Mouse (Mus musculus) heart, adult 2 months (tissue): Measurements from ENCODE around the gene 4933414I15Rik.

ENCODE experiments used
- CTCF ChIP-seq: fragments of 200-600 bp; IDR thresholded peaks from 2 replicates; pipeline ENCODE4 v1.8.1; 2022; ENCODE audit warnings: antibody characterized with exemption, mild to moderate bottlenecking, moderate library complexity
- EP300 ChIP-seq: fragments of 200-500 bp; IDR thresholded peaks from 2 replicates; pipeline ENCODE4 v1.6.1; 2011; ENCODE audit warnings: low read depth, low read length, control low read depth; ENCODE audit not compliant: insufficient read depth
- POLR2A ChIP-seq: fragments of 200-500 bp; IDR thresholded peaks from 2 replicates; pipeline ENCODE4 v1.6.1; 2011; ENCODE audit warnings: mild to moderate bottlenecking, low read depth, low read length, control low read depth; ENCODE audit not compliant: insufficient read depth

DNA sequence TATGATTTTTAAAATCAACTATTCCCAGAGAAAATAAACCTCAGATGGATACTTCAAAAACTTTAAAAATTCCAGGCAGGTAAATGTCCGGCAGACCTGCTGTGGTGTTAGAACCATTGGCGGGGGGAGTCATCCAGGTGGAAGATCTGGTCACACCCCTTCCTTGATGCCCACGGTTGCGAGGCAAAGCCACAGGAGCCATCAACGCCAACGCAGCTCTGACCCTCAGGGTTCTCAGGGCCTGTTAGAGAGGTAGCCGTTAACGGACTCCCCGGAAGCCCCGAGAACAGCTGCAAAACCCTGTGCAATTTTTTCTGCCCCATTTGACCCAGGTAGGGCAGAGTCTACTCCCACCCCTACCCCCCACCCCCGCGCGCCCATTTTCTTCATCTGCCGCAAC lies at the start of gene 4933414I15Rik:
- no peak for TF ChIP-seq POLR2A
- no peak for TF ChIP-seq CTCF
- no peak for TF ChIP-seq EP300
